25 mouse cellular contexts compared by ENCODE assay signal in the genomic region with DNA sequence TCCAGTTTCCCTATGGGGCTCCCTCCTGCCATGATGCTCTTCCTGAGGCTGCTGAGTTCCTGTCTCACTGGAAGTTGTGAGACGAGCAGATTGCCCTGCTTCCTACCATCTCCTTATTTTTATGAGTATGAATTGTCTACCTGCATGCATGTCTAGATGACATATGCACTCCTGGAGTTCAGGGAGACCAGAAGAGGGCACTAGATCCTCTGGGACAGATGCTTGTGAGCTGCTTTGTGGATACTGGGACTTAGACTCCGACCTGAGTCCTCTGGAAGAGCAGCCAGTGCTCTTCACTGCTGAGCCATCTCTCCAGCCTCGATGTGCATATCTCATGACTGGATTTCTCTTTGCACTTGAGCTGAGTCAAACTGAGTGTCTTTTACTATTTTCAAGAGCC. TPM values are rescaled to one million over a fixed set of nuclear protein-coding genes. Genes with fewer than 3 reads are reported as not detected.
A peak's percentile ranks its signal among the peaks of the same experiment; 100 is the strongest.
DNase-seq lines count a peak whose midpoint lies in the region; ATAC-seq and TF ChIP-seq lines count a peak whose summit lies in the region.
"Had no signal": no experiment of that assay in that cellular context is flagged by ENCODE, and none has a peak within 500 bp of the region (broad histone marks: within the 10 kb centered on the region; RNA-seq: fewer than 3 reads in every experiment).

No protein-coding gene starts in this region.

- TF ChIP-seq CTCF in lung, postnatal 0 days (IDR thresholded peaks at IDR 0.05) = peak; percentile 45
- TF ChIP-seq CTCF in liver, postnatal 0 days (IDR thresholded peaks at IDR 0.05; ENCODE audit: low read depth) = peak; percentile 33; the same call in 1 of the 2 replicates

- no peak overlapping the region for H3K4me2 ChIP-seq in kidney, embryonic 15.5 days
- no peak overlapping the region for H3K4me2 ChIP-seq in lung, postnatal 0 days (replicated peaks; ENCODE audit: low read depth, low read length)
- H3K4me2 ChIP-seq in liver, postnatal 0 days (ENCODE audit: low read depth, low read length) = no peak overlapping the region
- H3K4me2 ChIP-seq: forebrain, embryonic 15.5 days; hindbrain, embryonic 15.5 days; limb, embryonic 13.5 days; lung, embryonic 15.5 days had no signal

- no peaks in the 10 kb centered on the region for H3K9me3 ChIP-seq in kidney, embryonic 15.5 days (replicated peaks)
- no peaks in the 10 kb centered on the region for H3K9me3 ChIP-seq in lung, postnatal 0 days (ENCODE audit: low read length)
- H3K9me3 ChIP-seq in liver, postnatal 0 days (ENCODE audit: low read length) = 0 out of 2 replicates have a peak, but pooled peaks cover 3% of the 10 kb centered on the region
- H3K9me3 ChIP-seq: forebrain, embryonic 15.5 days; hindbrain, embryonic 15.5 days; limb, embryonic 13.5 days; lung, embryonic 15.5 days had no signal

- no peaks in the 10 kb centered on the region for H3K4me1 ChIP-seq in kidney, embryonic 15.5 days
- H3K4me1 ChIP-seq in lung, postnatal 0 days (ENCODE audit: insufficient read depth, low read depth, low read length) = no peaks in the 10 kb centered on the region
- H3K4me1 ChIP-seq in liver, postnatal 0 days (ENCODE audit: insufficient read depth) = no peaks in the 10 kb centered on the region
- H3K4me1 ChIP-seq: forebrain, embryonic 15.5 days; hindbrain, embryonic 15.5 days; limb, embryonic 13.5 days; lung, embryonic 15.5 days had no signal

- no peak for DNase-seq in frontal cortex, postnatal 25 days (ENCODE audit: low spot score in 2 of 2)
- DNase-seq in kidney, adult 9 months = peak; percentile 38
- DNase-seq in lung, postnatal 0 days (ENCODE audit: low spot score) = no peak
- DNase-seq in lung, postnatal 36 days = no peak
- no peak for DNase-seq in liver, postnatal 0 days
- DNase-seq in adrenal gland, postnatal 25 days = no peak
- DNase-seq: cerebellum, postnatal 25 days; midbrain, embryonic 14.5 days; right cerebral cortex, adult 18-20 months; thymus, adult 2 months had no signal

- H3K36me3 ChIP-seq in kidney, embryonic 15.5 days = no peaks in the 10 kb centered on the region
- H3K36me3 ChIP-seq in lung, postnatal 0 days (ENCODE audit: insufficient read depth, low read length) = no peaks in the 10 kb centered on the region
- no peaks in the 10 kb centered on the region for H3K36me3 ChIP-seq in liver, postnatal 0 days (replicated peaks; ENCODE audit: insufficient read depth, low read length)
- H3K36me3 ChIP-seq: forebrain, embryonic 15.5 days; hindbrain, embryonic 15.5 days; limb, embryonic 13.5 days; lung, embryonic 15.5 days had no signal

- TF ChIP-seq EP300 in lung, postnatal 0 days (IDR thresholded peaks at IDR 0.05) = no peak
- no peak for TF ChIP-seq EP300 in liver, postnatal 0 days (IDR thresholded peaks at IDR 0.05; ENCODE audit: low read depth)

- peak; percentile 57; the same call in 1 of the 2 replicates for ATAC-seq in frontal cortex, adult (ENCODE audit: low TSS enrichment)
- ATAC-seq in kidney, embryonic 15.5 days (replicated peaks; ENCODE audit: low FRiP score) = no peak
- ATAC-seq in lung, postnatal 0 days = no peak
- ATAC-seq in liver, postnatal 0 days = no peak
- ATAC-seq: forebrain, embryonic 15.5 days had no signal

- H3K9ac ChIP-seq in kidney, embryonic 15.5 days = no peak overlapping the region
- H3K9ac ChIP-seq in lung, postnatal 0 days (replicated peaks; ENCODE audit: low read depth) = no peak overlapping the region
- no peak overlapping the region for H3K9ac ChIP-seq in liver, postnatal 0 days (replicated peaks)
- H3K9ac ChIP-seq: forebrain, embryonic 15.5 days; hindbrain, embryonic 15.5 days; limb, embryonic 13.5 days; lung, embryonic 15.5 days had no signal

- no peaks in the 10 kb centered on the region for H3K27me3 ChIP-seq in kidney, embryonic 15.5 days
- no peaks in the 10 kb centered on the region for H3K27me3 ChIP-seq in lung, postnatal 0 days (replicated peaks; ENCODE audit: insufficient read depth, low read length)
- no peaks in the 10 kb centered on the region for H3K27me3 ChIP-seq in liver, postnatal 0 days (ENCODE audit: insufficient read depth, low read length)
- H3K27me3 ChIP-seq: forebrain, embryonic 15.5 days; hindbrain, embryonic 15.5 days; limb, embryonic 13.5 days; lung, embryonic 15.5 days had no signal

- whole genome bisulfite sequencing in kidney, embryonic 15.5 days = 72% methylated on average over 3 of the region's 3 CpGs
- 55% methylated on average over 3 of the region's 3 CpGs for WGBS in lung, postnatal 0 days
- 46% methylated on average over 3 of the region's 3 CpGs for WGBS in liver, postnatal 0 days (ENCODE audit: insufficient replicate concordance)

- no peak overlapping the region for H3K27ac ChIP-seq in kidney, embryonic 15.5 days
- H3K27ac ChIP-seq in lung, postnatal 0 days (ENCODE audit: low read length) = no peak overlapping the region
- no peak overlapping the region for H3K27ac ChIP-seq in liver, postnatal 0 days (ENCODE audit: low read depth)
- H3K27ac ChIP-seq: forebrain, embryonic 15.5 days; hindbrain, embryonic 15.5 days; limb, embryonic 13.5 days; lung, embryonic 15.5 days had no signal

- H3K4me3 ChIP-seq in kidney, embryonic 15.5 days (replicated peaks) = no peak overlapping the region
- H3K4me3 ChIP-seq in lung, postnatal 0 days (ENCODE audit: low read depth, low read length) = no peak overlapping the region
- no peak overlapping the region for H3K4me3 ChIP-seq in liver, postnatal 0 days (ENCODE audit: low read depth, low read length)
- H3K4me3 ChIP-seq: erythroblast, embryonic 14.5 days; forebrain, embryonic 15.5 days; hindbrain, embryonic 15.5 days; limb, embryonic 13.5 days; lung, embryonic 15.5 days had no signal

RNA-seq across cellular contexts. Expression of gene Gm21750, which starts 35.6 kb away (rescaled TPM):
- polyA plus RNA-seq in kidney, embryonic 15.5 days (2015; fragmentation: Nextera tagmentation; extraction: Ambion mirVana) = not detected in 2 replicates
- not detected in 2 replicates for polyA plus RNA-seq in lung, postnatal 0 days (2015; fragmentation: Nextera tagmentation; extraction: Ambion mirVana)
- not detected in 2 replicates for polyA plus RNA-seq in liver, postnatal 0 days (2015; fragmentation: Nextera tagmentation; extraction: Ambion mirVana)
- total RNA-seq in adrenal gland, postnatal 25 days (2021) = not detected in 2 replicates
- total RNA-seq: adrenal gland, postnatal 4 days; gastrocnemius, adult 8-10 months; heart, postnatal 25 days; megakaryocyte, adult 5-6 weeks had no signal
- polyA plus RNA-seq: embryonic facial prominence, embryonic 11.5 days; erythroblast, embryonic 14.5 days; forebrain, embryonic 15.5 days; hindbrain, embryonic 15.5 days; limb, embryonic 13.5 days; lung, embryonic 15.5 days; midbrain, embryonic 14.5 days; small intestine, adult 2 months; stomach, embryonic 14.5 days; thymus, adult 2 months; urinary bladder, adult 2 months had no signal
